Mouse (Mus musculus): Measurements from ENCODE around the gene Ipo11. TPM values are rescaled to one million over a fixed set of nuclear protein-coding genes. Genes with fewer than 3 reads are reported as not detected.

Ipo11 gene
- total RNA-seq, 2 experiments from 2014 or later: 19.5 to 21.7 TPM

GRCm38 (mm10) chr13:106823121-106823874, 113.5 kb downstream of the Ipo11 start:
- DNase-seq: no peak
- intact Hi-C loops (cut with DNase I): no loop called here

- intact Hi-C loops (cut with DNase I): no loop called here
- DNase-seq: no peak
Measured at GRCm38 (mm10) chr13:106820149-106820548, 116.6 kb downstream of the Ipo11 start.

GRCm38 (mm10) chr13:106819749-106820148, 117.0 kb downstream of the Ipo11 start:
- DNase-seq: no peak
- intact Hi-C loops (cut with DNase I): no loop called here

- intact Hi-C loops (cut with DNase I): no loop called here
- DNase-seq: no peak
Measured at GRCm38 (mm10) chr13:106817066-106817465, 119.7 kb downstream of the Ipo11 start.

GRCm38 (mm10) chr13:106813519-106813918, 123.2 kb downstream of the Ipo11 start:
- no peak for DNase-seq
- intact Hi-C loops (cut with DNase I): no loop called here

GRCm38 (mm10) chr13:106813087-106813486, 123.7 kb downstream of the Ipo11 start:
- DNase-seq: no peak
- intact Hi-C loops (cut with DNase I): no loop called here

GRCm38 (mm10) chr13:106810156-106810555, 126.6 kb downstream of the Ipo11 start:
- intact Hi-C loops (cut with DNase I): no loop called here
- no peak for DNase-seq

- intact Hi-C loops (cut with DNase I): no loop called here
- DNase-seq: no peak
Measured at GRCm38 (mm10) chr13:106808821-106809220, 127.9 kb downstream of the Ipo11 start.

GRCm38 (mm10) chr13:106808315-106808714, 128.4 kb downstream of the Ipo11 start:
- DNase-seq: no peak
- intact Hi-C loops (cut with DNase I): no loop called here

GRCm38 (mm10) chr13:106807303-106807702, 129.5 kb downstream of the Ipo11 start:
- no peak for DNase-seq
- intact Hi-C loops (cut with DNase I): no loop called here

- intact Hi-C loops (cut with DNase I): no loop called here
- no peak for DNase-seq
Measured at GRCm38 (mm10) chr13:106805146-106805545, 131.6 kb downstream of the Ipo11 start.

- intact Hi-C loops (cut with DNase I): no loop called here
- no peak for DNase-seq
Measured at GRCm38 (mm10) chr13:106798026-106798425, 138.7 kb downstream of the Ipo11 start.

GRCm38 (mm10) chr13:106788817-106789216, 147.9 kb downstream of the Ipo11 start:
- intact Hi-C loops (cut with DNase I): no loop called here
- DNase-seq: no peak

- DNase-seq: no peak
- intact Hi-C loops (cut with DNase I): no loop called here
Measured at GRCm38 (mm10) chr13:106768807-106769206, 168.0 kb downstream of the Ipo11 start.

- intact Hi-C loops (cut with DNase I): no loop called here
- DNase-seq: no peak
Measured at GRCm38 (mm10) chr13:106762611-106763010, 174.1 kb downstream of the Ipo11 start.

- intact Hi-C loops (cut with DNase I): no loop called here
Measured at GRCm38 (mm10) chr13:106761661-106762060, 175.1 kb downstream of the Ipo11 start.

GRCm38 (mm10) chr13:106760232-106760875, 176.4 kb downstream of the Ipo11 start:
- intact Hi-C loops (cut with DNase I): no loop called here
- DNase-seq: peak; percentile 16 to 25

More at GRCm38 (mm10) chr13:106761661-106762060, 175.1 kb downstream of the Ipo11 start:
- DNase-seq: no peak

- no peak for DNase-seq
- intact Hi-C loops (cut with DNase I): no loop called here
Measured at GRCm38 (mm10) chr13:106755892-106756291, 180.9 kb downstream of the Ipo11 start.

- no peak for DNase-seq
- intact Hi-C loops (cut with DNase I): no loop called here
Measured at GRCm38 (mm10) chr13:106754216-106754615, 182.5 kb downstream of the Ipo11 start.

GRCm38 (mm10) chr13:106751951-106752350, 184.8 kb downstream of the Ipo11 start:
- intact Hi-C loops (cut with DNase I): no loop called here
- no peak for DNase-seq

- intact Hi-C loops (cut with DNase I): no loop called here
- DNase-seq: no peak
Measured at GRCm38 (mm10) chr13:106746823-106747222, 189.9 kb downstream of the Ipo11 start.

- no peak for DNase-seq
- intact Hi-C loops (cut with DNase I): no loop called here
Measured at GRCm38 (mm10) chr13:106745201-106745600, 191.6 kb downstream of the Ipo11 start.

All from heart, postnatal 14 days (tissue).